Mouse (Mus musculus): Measurements from ENCODE around the gene Mlxipl. TPM values are rescaled to one million over a fixed set of nuclear protein-coding genes. Genes with fewer than 3 reads are reported as not detected.

The Mlxipl gene
- polyA plus RNA-seq, 1 experiment from 2014 or later: 1.4 TPM

GRCm38 (mm10) chr5:135149053-135149819 is 59.5 kb downstream of the Mlxipl start, which contains the start of gene Tbl2:
Gene Tbl2 (plus strand): TSS chr5:135149657.
- H3K4me1 ChIP-seq: peaks cover 14% of the 10 kb centered on the region
- H3K27me3 ChIP-seq: no peaks in the 10 kb centered on the region
- under 1% methylated on average over 62 of the region's 63 CpGs for WGBS
- peaks cover 14% of the 10 kb centered on the region for H3K36me3 ChIP-seq
- H3K9ac ChIP-seq: peak within 1 kb of the TSS; percentile 85
- H3K27ac ChIP-seq (replicated peaks): peak within 1 kb of the TSS; percentile 97
- peak within 1 kb of the TSS; percentile 59 for H3K4me2 ChIP-seq (replicated peaks)
- peak; percentile 99 for ATAC-seq (ENCODE audit: insufficient number of reproducible peaks, low FRiP score, low TSS enrichment, low read depth)
- H3K4me3 ChIP-seq (replicated peaks): peak within 1 kb of the TSS; percentile 99
- no peaks in the 10 kb centered on the region for H3K9me3 ChIP-seq (replicated peaks)

- ATAC-seq (ENCODE audit: insufficient number of reproducible peaks, low FRiP score, low TSS enrichment, low read depth): no peak; the same call in 1 of the 2 replicates
- peaks cover 14% of the 10 kb centered on the region for H3K4me1 ChIP-seq
- no peaks in the 10 kb centered on the region for H3K27me3 ChIP-seq
- WGBS: under 1% methylated on average over 23 of the region's 23 CpGs
- peaks cover 18% of the 10 kb centered on the region for H3K36me3 ChIP-seq
- peak overlapping the region; percentile 97 for H3K27ac ChIP-seq (replicated peaks)
- H3K4me2 ChIP-seq (replicated peaks): peak overlapping the region; percentile 59
- H3K4me3 ChIP-seq (replicated peaks): peak overlapping the region; percentile 99
- no peaks in the 10 kb centered on the region for H3K9me3 ChIP-seq (replicated peaks)
- H3K9ac ChIP-seq: peak overlapping the region; percentile 85
These were observed 60.1 kb downstream of the Mlxipl start for GRCm38 (mm10) chr5:135149820-135150178.

- no peaks in the 10 kb centered on the region for H3K4me1 ChIP-seq
- WGBS: 96% methylated on average over 4 of the region's 4 CpGs
- ATAC-seq (ENCODE audit: insufficient number of reproducible peaks, low FRiP score, low TSS enrichment, low read depth): no peak
- H3K9ac ChIP-seq: no peak overlapping the region
- H3K4me2 ChIP-seq (replicated peaks): no peak overlapping the region
- H3K27me3 ChIP-seq: no peaks in the 10 kb centered on the region
- no peak overlapping the region for H3K4me3 ChIP-seq (replicated peaks)
- no peak overlapping the region for H3K27ac ChIP-seq (replicated peaks)
- H3K36me3 ChIP-seq: peaks cover 80% of the 10 kb centered on the region
- no peaks in the 10 kb centered on the region for H3K9me3 ChIP-seq (replicated peaks)
These were observed 66.8 kb downstream of the Mlxipl start for GRCm38 (mm10) chr5:135156496-135156895.

- no peaks in the 10 kb centered on the region for H3K27me3 ChIP-seq
- no peak overlapping the region for H3K27ac ChIP-seq (replicated peaks)
- H3K36me3 ChIP-seq: peaks cover 67% of the 10 kb centered on the region
- H3K4me2 ChIP-seq (replicated peaks): no peak overlapping the region
- no peak for ATAC-seq (ENCODE audit: insufficient number of reproducible peaks, low FRiP score, low TSS enrichment, low read depth)
- no peaks in the 10 kb centered on the region for H3K4me1 ChIP-seq
- WGBS: 93% methylated on average over 4 of the region's 4 CpGs
- no peaks in the 10 kb centered on the region for H3K9me3 ChIP-seq (replicated peaks)
- no peak overlapping the region for H3K9ac ChIP-seq
- no peak overlapping the region for H3K4me3 ChIP-seq (replicated peaks)
These were observed 71.5 kb downstream of the Mlxipl start for GRCm38 (mm10) chr5:135161221-135161620.

- no peak for ATAC-seq (ENCODE audit: insufficient number of reproducible peaks, low FRiP score, low TSS enrichment, low read depth)
- 92% methylated on average over 7 of the region's 7 CpGs for WGBS
- Histone ChIP-seq H3K27ac (replicated peaks) (no peak overlapping the region), H3K4me3 (replicated peaks) (no peak overlapping the region), H3K36me3 (peaks cover 62% of the 10 kb centered on the region), H3K9me3 (replicated peaks) (no peaks in the 10 kb centered on the region), H3K27me3 (no peaks in the 10 kb centered on the region), H3K4me2 (replicated peaks) (no peak overlapping the region), H3K9ac (no peak overlapping the region), H3K4me1 (no peaks in the 10 kb centered on the region)
These were observed 72.0 kb downstream of the Mlxipl start for GRCm38 (mm10) chr5:135161650-135162049.

- Histone ChIP-seq H3K4me3 (replicated peaks) (no peak overlapping the region), H3K36me3 (peaks cover 55% of the 10 kb centered on the region), H3K4me1 (no peaks in the 10 kb centered on the region), H3K27ac (replicated peaks) (no peak overlapping the region), H3K27me3 (no peaks in the 10 kb centered on the region), H3K9me3 (replicated peaks) (no peaks in the 10 kb centered on the region), H3K4me2 (replicated peaks) (no peak overlapping the region), H3K9ac (no peak overlapping the region)
- WGBS: 91% methylated on average over 8 of the region's 8 CpGs
- ATAC-seq (ENCODE audit: insufficient number of reproducible peaks, low FRiP score, low TSS enrichment, low read depth): no peak
These were observed 72.7 kb downstream of the Mlxipl start for GRCm38 (mm10) chr5:135162361-135162760.

- Histone ChIP-seq H3K4me3 (replicated peaks) (no peak overlapping the region), H3K4me2 (replicated peaks) (no peak overlapping the region), H3K9ac (no peak overlapping the region), H3K27me3 (no peaks in the 10 kb centered on the region), H3K36me3 (peaks cover 53% of the 10 kb centered on the region), H3K9me3 (replicated peaks) (no peaks in the 10 kb centered on the region), H3K4me1 (peaks cover 1% of the 10 kb centered on the region; the same call in 1 of the 2 replicates), H3K27ac (replicated peaks) (no peak overlapping the region)
- no peak for ATAC-seq (ENCODE audit: insufficient number of reproducible peaks, low FRiP score, low TSS enrichment, low read depth)
- WGBS: 85% methylated on average over 6 of the region's 6 CpGs
These were observed 73.1 kb downstream of the Mlxipl start for GRCm38 (mm10) chr5:135162821-135163220.

GRCm38 (mm10) chr5:135166909-135167308 is 77.2 kb downstream of the Mlxipl start:
- H3K27me3 ChIP-seq: no peaks in the 10 kb centered on the region
- ATAC-seq (ENCODE audit: insufficient number of reproducible peaks, low FRiP score, low TSS enrichment, low read depth): no peak
- no peak overlapping the region for H3K27ac ChIP-seq (replicated peaks)
- H3K9me3 ChIP-seq (replicated peaks): no peaks in the 10 kb centered on the region
- WGBS: 86% methylated on average over 4 of the region's 4 CpGs
- H3K4me2 ChIP-seq (replicated peaks): no peak overlapping the region
- H3K4me1 ChIP-seq: peaks cover 17% of the 10 kb centered on the region
- H3K9ac ChIP-seq: no peak overlapping the region
- H3K36me3 ChIP-seq: peaks cover 23% of the 10 kb centered on the region
- H3K4me3 ChIP-seq (replicated peaks): no peak overlapping the region

- Histone ChIP-seq H3K9me3 (replicated peaks) (no peaks in the 10 kb centered on the region), H3K9ac (no peak overlapping the region), H3K27ac (replicated peaks) (peak overlapping the region; percentile 98; the same call in 1 of the 2 replicates), H3K4me2 (replicated peaks) (peak overlapping the region; percentile 64), H3K4me3 (replicated peaks) (no peak overlapping the region), H3K27me3 (no peaks in the 10 kb centered on the region), H3K4me1 (peaks cover 17% of the 10 kb centered on the region), H3K36me3 (peaks cover 23% of the 10 kb centered on the region)
- 96% methylated on average over 4 of the region's 4 CpGs for WGBS
- no peak for ATAC-seq (ENCODE audit: insufficient number of reproducible peaks, low FRiP score, low TSS enrichment, low read depth)
These were observed 77.8 kb downstream of the Mlxipl start for GRCm38 (mm10) chr5:135167469-135167868.

GRCm38 (mm10) chr5:135168063-135169062 is 78.7 kb downstream of the Mlxipl start, which contains the start of gene Bcl7b:
Gene Bcl7b (plus strand): TSS chr5:135168283.
- WGBS: 2% methylated on average over 78 of the region's 95 CpGs
- H3K4me3 ChIP-seq (replicated peaks): peak within 1 kb of the TSS; percentile 65
- H3K4me1 ChIP-seq: peaks cover 17% of the 10 kb centered on the region
- ATAC-seq (ENCODE audit: insufficient number of reproducible peaks, low FRiP score, low TSS enrichment, low read depth): peak; percentile 97
- H3K9ac ChIP-seq: peak within 1 kb of the TSS; percentile 72
- H3K27me3 ChIP-seq: no peaks in the 10 kb centered on the region
- H3K9me3 ChIP-seq (replicated peaks): no peaks in the 10 kb centered on the region
- peak within 1 kb of the TSS; percentile 75 for H3K4me2 ChIP-seq (replicated peaks)
- H3K36me3 ChIP-seq: peaks cover 21% of the 10 kb centered on the region
- H3K27ac ChIP-seq (replicated peaks): peak within 1 kb of the TSS; percentile 98

GRCm38 (mm10) chr5:135169479-135169878 is 79.8 kb downstream of the Mlxipl start:
- 87% methylated on average over 5 of the region's 5 CpGs for WGBS
- Histone ChIP-seq H3K27me3 (no peaks in the 10 kb centered on the region), H3K9ac (peak overlapping the region; percentile 51), H3K4me3 (replicated peaks) (peak overlapping the region; percentile 65), H3K36me3 (peaks cover 21% of the 10 kb centered on the region), H3K4me2 (replicated peaks) (peak overlapping the region; percentile 75), H3K4me1 (peaks cover 17% of the 10 kb centered on the region), H3K9me3 (replicated peaks) (no peaks in the 10 kb centered on the region), H3K27ac (replicated peaks) (peak overlapping the region; percentile 98; the same call in 1 of the 2 replicates)
- ATAC-seq (ENCODE audit: insufficient number of reproducible peaks, low FRiP score, low TSS enrichment, low read depth): no peak
